Mouse (Mus musculus) forebrain, embryonic 14.5 days (tissue): ENCODE measurements at regions not wholly inside any gene's neighbourhood (a gene's known extent, or its start where the extent isn't known, plus 50 kb on each side); places are given as distances from the start of the nearest gene placed in this dataset.

Source experiments
- ATAC-seq: fragments of 200-750 bp; cut with Nextera tagmentation; 2 replicates; pipeline ENCODE4 v1.8.0; 2017; ENCODE audit warnings: mild to moderate bottlenecking, moderate library complexity
- DNase-seq: peaks from one replicate; pipeline ENCODE4 v3.0.0-alpha.2; 2015; ENCODE audit warnings: low spot score
- H3K27ac ChIP-seq: fragments of 300-500 bp; sonication (generic); 2 replicates; pipeline ENCODE4 v1.5.1; 2014; ENCODE audit warnings: low read depth, mild to moderate bottlenecking, control low read depth, low read length, moderate library complexity
- H3K27me3 ChIP-seq: fragments of 300-500 bp; sonication (generic); replicated peaks from 2 replicates; pipeline ENCODE4 v1.6.1; 2014; ENCODE audit warnings: low read length, control low read depth, mixed read lengths; ENCODE audit not compliant: control insufficient read depth, insufficient read depth
- H3K36me3 ChIP-seq: fragments of 300-500 bp; sonication (generic); 2 replicates; pipeline ENCODE4 v1.6.1; 2014; ENCODE audit warnings: low read length, control low read depth; ENCODE audit not compliant: control insufficient read depth, insufficient read depth
- H3K4me1 ChIP-seq: fragments of 300-500 bp; sonication (generic); 2 replicates; pipeline ENCODE4 v1.6.1; 2014; ENCODE audit warnings: antibody characterized with exemption, low read length, control low read depth; ENCODE audit not compliant: control insufficient read depth, insufficient read depth
- H3K4me2 ChIP-seq: fragments of 300-500 bp; sonication (generic); 2 replicates; pipeline ENCODE4 v1.6.1; 2014; ENCODE audit warnings: mild to moderate bottlenecking, control low read depth, low read length
- H3K4me3 ChIP-seq: fragments of 300-500 bp; sonication (generic); 2 replicates; pipeline ENCODE4 v1.5.1; 2014; ENCODE audit warnings: low read depth, low read length, control low read depth
- H3K9ac ChIP-seq: fragments of 300-500 bp; sonication (generic); 2 replicates; pipeline ENCODE4 v1.6.1; 2014; ENCODE audit warnings: mild to moderate bottlenecking, low read length, control low read depth, moderate library complexity
- H3K9me3 ChIP-seq: fragments of 300-500 bp; sonication (generic); replicated peaks from 2 replicates; pipeline ENCODE4 v1.6.1; 2016; ENCODE audit warnings: low read length, control low read depth, mixed read lengths; ENCODE audit not compliant: control insufficient read depth
- WGBS: fragments of 180-500 bp; shearing (Covaris S2); extraction: QIAGEN DNeasy Blood & Tissue Kit; methylation state at CpG from one replicate; pipeline ENCODE4 v1.1.7; 2014; 5-methylcytosine and 5-hydroxymethylcytosine counted together

- H3K4me3 ChIP-seq = no peak overlapping the region
- ATAC-seq = no peak
- H3K4me1 ChIP-seq = no peaks in the 10 kb centered on the region
- H3K27me3 ChIP-seq = no peaks in the 10 kb centered on the region
- no peaks in the 10 kb centered on the region for H3K36me3 ChIP-seq
- no peak overlapping the region for H3K27ac ChIP-seq
- H3K9me3 ChIP-seq = no peaks in the 10 kb centered on the region
- no peak for DNase-seq
- H3K4me2 ChIP-seq = no peak overlapping the region
- WGBS = 82% methylated on average over 3 of the region's 3 CpGs
- no peak overlapping the region for H3K9ac ChIP-seq
These were observed 387.9 kb upstream of the Cdh11 start for GRCm38 (mm10) chr8:103173313-103173712.

GRCm38 (mm10) chr8:103173803-103174429 lies 388.5 kb upstream of the Cdh11 start:
- no peak for ATAC-seq
- Histone ChIP-seq H3K4me3 (no peak overlapping the region), H3K27me3 (no peaks in the 10 kb centered on the region), H3K36me3 (no peaks in the 10 kb centered on the region), H3K4me1 (no peaks in the 10 kb centered on the region), H3K9me3 (no peaks in the 10 kb centered on the region), H3K27ac (no peak overlapping the region), H3K4me2 (no peak overlapping the region), H3K9ac (no peak overlapping the region)
- no peak for DNase-seq
- 84% methylated on average over 5 of the region's 5 CpGs for WGBS

GRCm38 (mm10) chr8:103180661-103181060 lies 395.2 kb upstream of the Cdh11 start:
- H3K9ac ChIP-seq = no peak overlapping the region
- no peak overlapping the region for H3K4me3 ChIP-seq
- no peaks in the 10 kb centered on the region for H3K4me1 ChIP-seq
- H3K9me3 ChIP-seq = no peaks in the 10 kb centered on the region
- no peaks in the 10 kb centered on the region for H3K36me3 ChIP-seq
- DNase-seq (no peak), ATAC-seq (no peak)
- H3K27ac ChIP-seq = no peak overlapping the region
- H3K4me2 ChIP-seq = no peak overlapping the region
- no peaks in the 10 kb centered on the region for H3K27me3 ChIP-seq

DNA sequence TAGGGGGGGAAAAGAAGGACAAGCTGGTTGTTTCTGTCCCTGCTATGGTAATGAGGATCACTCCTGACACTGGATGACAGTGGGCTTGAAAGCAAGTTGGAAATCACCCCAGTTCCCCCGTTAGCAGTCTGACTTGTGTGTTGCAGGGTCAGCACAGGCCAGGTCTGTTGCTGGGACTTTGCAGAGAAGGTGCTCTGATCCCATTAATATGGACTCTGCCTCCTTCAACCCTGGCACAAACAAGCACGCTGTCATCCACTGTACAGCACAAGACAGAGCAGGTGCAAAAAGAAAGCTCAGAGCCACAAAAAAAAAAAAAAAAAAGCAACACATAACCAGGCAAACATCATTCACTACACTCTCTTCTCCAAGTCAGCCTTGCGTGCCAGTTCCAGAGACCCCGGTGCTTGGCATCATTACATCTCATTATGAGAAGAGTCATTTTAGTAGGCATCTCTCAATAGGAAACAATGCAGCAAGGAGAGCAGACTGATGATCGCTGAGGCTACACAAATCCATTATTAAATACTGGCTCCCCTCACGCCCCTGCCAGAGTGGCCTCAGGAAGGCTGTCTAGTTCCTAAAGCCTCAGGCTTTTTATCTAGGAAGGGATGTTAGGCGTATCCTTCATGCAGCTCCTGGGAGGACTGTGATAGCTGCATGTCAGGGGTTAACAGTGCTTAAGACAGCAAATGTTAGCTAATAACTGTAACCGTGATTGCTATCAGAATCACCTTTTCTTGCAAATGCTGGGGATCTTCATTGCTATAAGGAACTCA lies 403.5 kb upstream of the Cdh11 start:
- no peaks in the 10 kb centered on the region for H3K9me3 ChIP-seq
- 43% methylated on average over 8 of the region's 8 CpGs for WGBS
- no peak overlapping the region for H3K9ac ChIP-seq
- no peak overlapping the region for H3K4me2 ChIP-seq
- H3K27ac ChIP-seq = no peak overlapping the region
- DNase-seq (peak; percentile 14), ATAC-seq (no peak)
- H3K4me3 ChIP-seq = no peak overlapping the region
- H3K36me3 ChIP-seq = no peaks in the 10 kb centered on the region
- no peaks in the 10 kb centered on the region for H3K4me1 ChIP-seq
- no peaks in the 10 kb centered on the region for H3K27me3 ChIP-seq

DNA sequence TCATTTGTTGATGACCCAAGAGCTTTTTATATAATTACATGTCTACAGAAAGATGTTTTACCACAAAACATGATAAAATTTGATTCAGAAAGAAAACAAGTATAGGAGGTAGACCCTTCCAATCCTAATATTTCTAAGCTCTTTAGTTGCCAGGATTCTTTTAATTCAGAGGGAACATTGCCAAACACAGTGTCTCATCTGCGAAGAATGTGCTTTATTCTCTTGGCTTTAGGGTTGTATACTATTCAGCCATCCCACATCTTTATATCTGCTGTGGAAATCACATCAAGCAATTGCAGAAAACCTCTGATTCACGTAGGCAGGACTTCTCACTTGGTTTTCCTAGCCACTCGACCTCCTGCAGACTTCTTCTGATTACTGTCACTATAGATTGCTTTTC lies 412.8 kb upstream of the Cdh11 start:
- Histone ChIP-seq H3K27me3 (no peaks in the 10 kb centered on the region), H3K4me2 (no peak overlapping the region), H3K9ac (no peak overlapping the region), H3K36me3 (no peaks in the 10 kb centered on the region), H3K4me3 (no peak overlapping the region), H3K9me3 (no peaks in the 10 kb centered on the region), H3K27ac (no peak overlapping the region), H3K4me1 (no peaks in the 10 kb centered on the region)
- WGBS = 61% methylated on average over 3 of the region's 3 CpGs
- no peak for ATAC-seq
- DNase-seq = no peak

- WGBS = 76% methylated on average over 11 of the region's 11 CpGs
- Histone ChIP-seq H3K9ac (no peak overlapping the region), H3K4me2 (no peak overlapping the region), H3K4me1 (no peaks in the 10 kb centered on the region), H3K9me3 (no peaks in the 10 kb centered on the region), H3K36me3 (no peaks in the 10 kb centered on the region), H3K27me3 (no peaks in the 10 kb centered on the region), H3K27ac (no peak overlapping the region), H3K4me3 (no peak overlapping the region)
- ATAC-seq (no peak), DNase-seq (peak; percentile 20)
These were observed 414.5 kb upstream of the Cdh11 start for GRCm38 (mm10) chr8:103199696-103200615.

- Histone ChIP-seq H3K27me3 (no peaks in the 10 kb centered on the region), H3K27ac (no peak overlapping the region), H3K9ac (no peak overlapping the region), H3K9me3 (no peaks in the 10 kb centered on the region), H3K4me1 (no peaks in the 10 kb centered on the region), H3K4me3 (no peak overlapping the region), H3K4me2 (no peak overlapping the region), H3K36me3 (no peaks in the 10 kb centered on the region)
- DNase-seq = no peak
- ATAC-seq = no peak
- WGBS = 59% methylated on average over 1 of the region's 1 CpGs
These were observed 418.3 kb upstream of the Cdh11 start for GRCm38 (mm10) chr8:103203710-103204109.

GRCm38 (mm10) chr8:103214606-103215005 lies 429.2 kb upstream of the Cdh11 start:
- no peaks in the 10 kb centered on the region for H3K9me3 ChIP-seq
- no peak overlapping the region for H3K27ac ChIP-seq
- DNase-seq = no peak
- no peak for ATAC-seq
- H3K36me3 ChIP-seq = no peaks in the 10 kb centered on the region
- no peaks in the 10 kb centered on the region for H3K4me1 ChIP-seq
- no peak overlapping the region for H3K4me2 ChIP-seq
- 44% methylated on average over 2 of the region's 2 CpGs for WGBS
- no peak overlapping the region for H3K9ac ChIP-seq
- H3K27me3 ChIP-seq = no peaks in the 10 kb centered on the region
- no peak overlapping the region for H3K4me3 ChIP-seq
